Mouse (Mus musculus) lung, embryonic 14.5 days (tissue): ENCODE results near the gene Hlcs. TPM values are rescaled to one million over a fixed set of nuclear protein-coding genes. Genes with fewer than 3 reads are reported as not detected.

Experiments
- ATAC-seq: fragments of 200-750 bp; cut with Nextera tagmentation; 2 replicates; pipeline ENCODE4 v1.8.0; 2017; ENCODE audit warnings: mild to moderate bottlenecking, moderate TSS enrichment, moderate library complexity; ENCODE audit not compliant: insufficient read depth
- DNase-seq: peaks from one replicate; pipeline ENCODE4 v3.0.0-alpha.2; 2015
- H3K27ac ChIP-seq: fragments of 300-500 bp; sonication (generic); 2 replicates; pipeline ENCODE4 v1.5.1; 2014; ENCODE audit warnings: low read depth, mild to moderate bottlenecking, moderate library complexity
- H3K27me3 ChIP-seq: fragments of 300-500 bp; sonication (generic); 2 replicates; pipeline ENCODE4 v1.6.1; 2014; ENCODE audit warnings: low read length, control low read depth; ENCODE audit not compliant: insufficient read depth
- H3K36me3 ChIP-seq: fragments of 300-500 bp; sonication (generic); 2 replicates; pipeline ENCODE4 v1.6.1; 2014; ENCODE audit warnings: control low read depth; ENCODE audit not compliant: insufficient read depth
- H3K4me1 ChIP-seq: fragments of 300-500 bp; sonication (generic); 2 replicates; pipeline ENCODE4 v1.6.1; 2014; ENCODE audit warnings: antibody characterized with exemption, control low read depth; ENCODE audit not compliant: insufficient read depth
- H3K4me2 ChIP-seq: fragments of 300-500 bp; sonication (generic); 2 replicates; pipeline ENCODE4 v1.6.1; 2014; ENCODE audit warnings: mild to moderate bottlenecking
- H3K4me3 ChIP-seq: fragments of 300-500 bp; sonication (generic); 2 replicates; pipeline ENCODE4 v1.5.1; 2014; ENCODE audit warnings: low read depth, low read length
- H3K9ac ChIP-seq: fragments of 300-500 bp; sonication (generic); 2 replicates; pipeline ENCODE4 v1.6.1; 2014
- H3K9me3 ChIP-seq: fragments of 300-500 bp; sonication (generic); 2 replicates; pipeline ENCODE4 v1.6.1; 2016; ENCODE audit warnings: low read depth, low read length, control low read depth
- CTCF ChIP-seq: IDR thresholded peaks from 2 replicates; pipeline ENCODE4 v1.5.1; 2016; ENCODE audit warnings: antibody characterized with exemption, low read depth
- WGBS: fragments of 180-500 bp; shearing (Covaris S2); extraction: QIAGEN DNeasy Blood & Tissue Kit; methylation state at CpG from one replicate; pipeline ENCODE4 v1.1.7; 2014; 5-methylcytosine and 5-hydroxymethylcytosine counted together
- polyA plus RNA-seq: library from polyadenylated mRNA; unstranded; fragments of >200 nt; fragmentation: Nextera tagmentation; extraction: Ambion mirVana; gene quantifications from 2 replicates; pipeline ENCODE4 v1.2.1, GENCODE M21; 2014

Hlcs gene
- 8.0 and 8.8 TPM in 2 replicates for polyA plus RNA-seq

- Histone ChIP-seq H3K4me2 (peak within 1 kb of the TSS; percentile 85), H3K4me3 (peak within 1 kb of the TSS; percentile 66), H3K9me3 (no peaks in the 10 kb centered on the region), H3K27me3 (no peaks in the 10 kb centered on the region), H3K4me1 (no peaks in the 10 kb centered on the region), H3K27ac (peak within 1 kb of the TSS; percentile 99), H3K36me3 (no peaks in the 10 kb centered on the region), H3K9ac (peak within 1 kb of the TSS; percentile 80)
- DNase-seq (peak; percentile 98), ATAC-seq (peak; percentile 93)
- TF ChIP-seq CTCF = peak; percentile 67
- under 1% methylated on average over 64 of the region's 64 CpGs for WGBS
These were observed at the start of gene Hlcs for GRCm38 (mm10) chr16:94313229-94314030. Gene Hlcs (minus strand): TSS chr16:94313571.

- no peaks in the 10 kb centered on the region for H3K27me3 ChIP-seq
- 41% methylated on average over 10 of the region's 10 CpGs for WGBS
- DNase-seq = peak; percentile 38
- 0 out of 2 replicates have a peak, but pooled peaks cover 15% of the 10 kb centered on the region for H3K36me3 ChIP-seq
- 0 out of 2 replicates have a peak, but pooled peaks cover 3% of the 10 kb centered on the region for H3K4me1 ChIP-seq
- no peak overlapping the region for H3K4me3 ChIP-seq
- no peak for TF ChIP-seq CTCF
- no peak overlapping the region; the same call in 1 of the 2 replicates for H3K27ac ChIP-seq
- ATAC-seq = peak; percentile 38; the same call in 1 of the 2 replicates
- no peaks in the 10 kb centered on the region for H3K9me3 ChIP-seq
- no peak overlapping the region for H3K4me2 ChIP-seq
- no peak overlapping the region; the same call in 1 of the 2 replicates for H3K9ac ChIP-seq
These were observed 49.0 kb upstream of the Hlcs start for GRCm38 (mm10) chr16:94362174-94362873.

- H3K4me1 ChIP-seq = 0 out of 2 replicates have a peak, but pooled peaks cover 3% of the 10 kb centered on the region
- no peak overlapping the region for H3K4me3 ChIP-seq
- 0 out of 2 replicates have a peak, but pooled peaks cover 9% of the 10 kb centered on the region for H3K36me3 ChIP-seq
- ATAC-seq (no peak), DNase-seq (no peak)
- H3K9ac ChIP-seq = no peak overlapping the region
- H3K9me3 ChIP-seq = no peaks in the 10 kb centered on the region
- no peak overlapping the region for H3K27ac ChIP-seq
- WGBS = 77% methylated on average over 13 of the region's 13 CpGs
- H3K4me2 ChIP-seq = no peak overlapping the region
- no peaks in the 10 kb centered on the region for H3K27me3 ChIP-seq
- no peak for TF ChIP-seq CTCF
These were observed 47.4 kb upstream of the Hlcs start for GRCm38 (mm10) chr16:94360578-94361350.

DNA sequence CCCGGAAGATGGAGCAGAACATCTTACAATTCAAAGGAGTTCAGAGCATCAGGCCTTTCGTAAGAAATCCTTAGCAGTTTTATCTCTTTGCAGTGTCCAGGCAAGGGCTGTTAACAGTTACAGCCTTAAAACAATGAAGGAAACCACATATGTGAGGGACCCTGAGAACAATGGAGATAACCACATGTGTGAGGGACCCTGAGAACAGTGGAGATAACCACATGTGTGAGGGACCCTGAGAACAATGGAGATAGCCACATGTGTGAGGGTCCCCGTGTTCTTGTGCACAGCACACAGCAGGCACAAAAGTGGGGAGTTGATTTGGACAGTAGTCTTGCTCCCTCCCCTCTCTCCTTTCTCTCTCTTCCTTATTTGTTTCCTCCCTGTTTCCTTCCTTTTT is 44.7 kb upstream of the Hlcs start:
- H3K4me3 ChIP-seq = no peak overlapping the region
- 0 out of 2 replicates have a peak, but pooled peaks cover 3% of the 10 kb centered on the region for H3K4me1 ChIP-seq
- WGBS = 82% methylated on average over 3 of the region's 3 CpGs
- H3K36me3 ChIP-seq = no peaks in the 10 kb centered on the region
- no peak overlapping the region for H3K27ac ChIP-seq
- no peak overlapping the region for H3K4me2 ChIP-seq
- ATAC-seq = no peak
- DNase-seq = no peak
- no peak for TF ChIP-seq CTCF
- no peak overlapping the region for H3K9ac ChIP-seq
- H3K9me3 ChIP-seq = no peaks in the 10 kb centered on the region
- no peaks in the 10 kb centered on the region for H3K27me3 ChIP-seq

DNA sequence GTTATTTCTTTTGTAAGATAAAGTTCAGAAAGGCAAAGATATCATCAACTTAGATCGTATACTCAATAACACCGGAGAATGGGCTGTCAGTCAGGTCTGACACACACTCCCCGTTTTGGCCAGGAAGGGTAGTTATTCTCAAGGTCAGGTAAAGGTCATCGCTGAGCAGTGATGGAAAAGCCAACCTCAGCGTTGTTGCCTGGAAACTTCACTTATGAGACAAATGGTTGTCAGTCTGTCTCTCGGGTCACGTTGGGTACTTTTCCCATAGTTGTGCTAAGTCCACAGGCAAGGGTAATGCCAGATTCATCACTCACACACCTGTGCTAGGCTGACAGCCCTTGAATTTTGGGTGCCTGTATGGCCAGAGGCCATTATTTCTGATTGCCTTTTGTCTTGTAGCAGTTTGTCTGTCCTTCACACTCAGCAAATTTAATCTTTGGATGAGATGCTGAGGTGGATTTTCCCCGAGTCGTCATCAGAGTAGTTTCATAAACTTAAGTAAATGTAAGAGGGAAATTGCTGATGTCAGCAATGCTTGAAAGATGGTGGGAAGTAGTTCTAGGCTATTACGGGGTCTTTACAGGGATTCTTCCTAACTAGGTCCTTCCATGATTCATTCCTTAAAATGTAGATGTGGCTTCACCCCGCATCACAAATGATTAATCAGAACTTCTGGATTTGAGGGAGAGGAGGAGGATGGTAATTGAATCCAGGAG is 43.6 kb upstream of the Hlcs start:
- no peaks in the 10 kb centered on the region for H3K36me3 ChIP-seq
- no peak overlapping the region for H3K4me3 ChIP-seq
- 39% methylated on average over 11 of the region's 11 CpGs for WGBS
- H3K27me3 ChIP-seq = no peaks in the 10 kb centered on the region
- H3K4me1 ChIP-seq = no peaks in the 10 kb centered on the region
- DNase-seq (no peak), ATAC-seq (no peak)
- TF ChIP-seq CTCF = no peak
- H3K27ac ChIP-seq = no peak overlapping the region
- no peaks in the 10 kb centered on the region for H3K9me3 ChIP-seq
- H3K4me2 ChIP-seq = no peak overlapping the region
- H3K9ac ChIP-seq = no peak overlapping the region

DNA sequence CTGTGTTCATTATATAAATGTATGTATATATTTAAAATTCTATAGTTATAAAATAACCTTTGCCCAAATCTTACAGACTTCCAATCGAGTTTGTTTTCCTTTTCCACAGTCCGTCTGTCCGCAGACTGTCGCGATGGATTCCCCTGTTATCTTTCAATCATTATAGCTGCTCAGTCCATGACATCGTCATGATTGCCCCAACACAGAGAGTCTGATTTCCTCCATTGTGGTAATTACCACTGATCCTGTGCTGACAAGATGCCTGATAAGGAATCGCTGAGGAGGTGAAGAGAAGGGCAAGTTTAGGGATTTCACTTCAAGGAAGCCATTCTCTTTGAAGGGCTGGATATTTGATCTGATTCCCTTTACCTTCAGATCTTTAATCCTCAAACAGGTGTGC is 42.7 kb upstream of the Hlcs start:
- no peak overlapping the region for H3K27ac ChIP-seq
- no peak overlapping the region for H3K4me3 ChIP-seq
- H3K9me3 ChIP-seq = no peaks in the 10 kb centered on the region
- DNase-seq (no peak), ATAC-seq (no peak)
- no peaks in the 10 kb centered on the region for H3K27me3 ChIP-seq
- 22% methylated on average over 7 of the region's 7 CpGs for WGBS
- no peak for TF ChIP-seq CTCF
- H3K4me1 ChIP-seq = no peaks in the 10 kb centered on the region
- H3K9ac ChIP-seq = no peak overlapping the region
- no peak overlapping the region for H3K4me2 ChIP-seq
- H3K36me3 ChIP-seq = no peaks in the 10 kb centered on the region
